In genomic region chr10:94138890-94139482, GRCm38 (mm10) we compare ENCODE assay signal across 25 mouse cellular contexts. TPM values are rescaled to one million over a fixed set of nuclear protein-coding genes. Genes with fewer than 3 reads are reported as not detected.
DNase-seq lines count a peak whose midpoint lies in the region; ATAC-seq lines count a peak whose summit lies in the region.
"Had no signal": no experiment of that assay in that cellular context is flagged by ENCODE, and none has a peak within 500 bp of the region (broad histone marks: within the 10 kb centered on the region; RNA-seq: fewer than 3 reads in every experiment).

No protein-coding gene starts in this region.

- no peaks in the 10 kb centered on the region for H3K4me1 ChIP-seq in intestine, embryonic 15.5 days (replicated peaks)
- H3K4me1 ChIP-seq: forebrain, embryonic 12.5 days; forebrain, embryonic 15.5 days; heart, embryonic 15.5 days; hindbrain, embryonic 10.5 days; hindbrain, embryonic 13.5 days had no signal

- no peak overlapping the region for H3K9ac ChIP-seq in intestine, embryonic 15.5 days
- H3K9ac ChIP-seq: embryonic facial prominence, embryonic 12.5 days; forebrain, embryonic 12.5 days; forebrain, embryonic 15.5 days; heart, embryonic 12.5 days; heart, embryonic 15.5 days; hindbrain, embryonic 13.5 days had no signal

- 84% methylated on average over 10 of the region's 10 CpGs for WGBS in intestine, embryonic 15.5 days

- peak; percentile 65 for DNase-seq in yolk sac, embryonic 10.5 days (ENCODE audit: low spot score)
- DNase-seq in cerebellum, postnatal 14 days, result no peak
- DNase-seq in kidney, postnatal 25 days, result no peak
- DNase-seq: adrenal gland, adult 2 months; adrenal gland, postnatal 14 days; cerebellum, adult 11 months; cerebellum, adult 2 months; cerebellum, adult 9-11 months; gastrocnemius, postnatal 10 days; heart, adult 18-20 months; heart, postnatal 10 days; heart, postnatal 36 days had no signal

- H3K27me3 ChIP-seq in intestine, embryonic 15.5 days (replicated peaks), result no peaks in the 10 kb centered on the region
- H3K27me3 ChIP-seq: embryonic facial prominence, embryonic 12.5 days; forebrain, embryonic 12.5 days; forebrain, embryonic 15.5 days; heart, embryonic 12.5 days; heart, embryonic 15.5 days; hindbrain, embryonic 13.5 days had no signal

- H3K36me3 ChIP-seq in intestine, embryonic 15.5 days, result no peaks in the 10 kb centered on the region
- H3K36me3 ChIP-seq: forebrain, embryonic 15.5 days; heart, embryonic 15.5 days had no signal

- H3K27ac ChIP-seq in intestine, embryonic 15.5 days, result no peak overlapping the region
- H3K27ac ChIP-seq: embryonic facial prominence, embryonic 12.5 days; forebrain, embryonic 12.5 days; forebrain, embryonic 15.5 days; heart, embryonic 15.5 days; hindbrain, embryonic 10.5 days; hindbrain, embryonic 13.5 days had no signal

- ATAC-seq in granulocyte monocyte progenitor cell, adult 5-6 weeks (replicated peaks; ENCODE audit: poor library complexity, severe bottlenecking), result peak; percentile 49; the same call in 1 of the 2 replicates
- ATAC-seq in intestine, embryonic 15.5 days, result peak; percentile 41; the same call in 1 of the 2 replicates
- peak; percentile 79 for ATAC-seq in megakaryocyte, adult 5-6 weeks (ENCODE audit: poor library complexity, severe bottlenecking)
- ATAC-seq: CD4-positive, CD25-positive, alpha-beta regulatory T cell, adult 4 months; forebrain, embryonic 15.5 days; hindbrain, embryonic 16.5 days had no signal

- no peak overlapping the region for H3K4me3 ChIP-seq in intestine, embryonic 15.5 days (replicated peaks)
- H3K4me3 ChIP-seq: embryonic facial prominence, embryonic 12.5 days; erythroblast, embryonic 14.5 days; forebrain, embryonic 12.5 days; forebrain, embryonic 15.5 days; heart, embryonic 12.5 days; heart, embryonic 15.5 days; hindbrain, embryonic 10.5 days; hindbrain, embryonic 13.5 days had no signal

- no peaks in the 10 kb centered on the region for H3K9me3 ChIP-seq in intestine, embryonic 15.5 days
- H3K9me3 ChIP-seq: embryonic facial prominence, embryonic 12.5 days; forebrain, embryonic 12.5 days; forebrain, embryonic 15.5 days; heart, embryonic 12.5 days; heart, embryonic 15.5 days; hindbrain, embryonic 10.5 days; hindbrain, embryonic 13.5 days had no signal

- H3K4me2 ChIP-seq in intestine, embryonic 15.5 days (replicated peaks), result no peak overlapping the region
- H3K4me2 ChIP-seq: embryonic facial prominence, embryonic 12.5 days; forebrain, embryonic 12.5 days; forebrain, embryonic 15.5 days; heart, embryonic 12.5 days; heart, embryonic 15.5 days; hindbrain, embryonic 13.5 days had no signal

RNA-seq across cellular contexts. Expression of gene Nr2c1, which starts 8.8 kb away (rescaled TPM):
- total RNA-seq in granulocyte monocyte progenitor cell, adult 5-6 weeks (2014; fragmentation: Nextera tagmentation), result 5.5 and 10.2 TPM in 2 replicates
- 5.2 and 8.0 TPM in 2 replicates for total RNA-seq in granulocyte monocyte progenitor cell, adult 5-6 weeks (2017)
- polyA plus RNA-seq in intestine, embryonic 15.5 days (2015; fragmentation: Nextera tagmentation; extraction: Ambion mirVana), result 8.3 and 9.0 TPM in 2 replicates
- 9.8 and 10.6 TPM in 2 replicates for total RNA-seq in megakaryocyte, adult 5-6 weeks (2015)
- 3.5 and 3.9 TPM in 2 replicates for total RNA-seq in megakaryocyte, adult 5-6 weeks (2017)

RNA-seq across cellular contexts. Expression of gene Ndufa12, which starts 59.5 kb away (rescaled TPM):
- 202 and 216 TPM in 2 replicates for total RNA-seq in granulocyte monocyte progenitor cell, adult 5-6 weeks (2014; fragmentation: Nextera tagmentation)
- 350 and 390 TPM in 2 replicates for total RNA-seq in granulocyte monocyte progenitor cell, adult 5-6 weeks (2017)
- polyA plus RNA-seq in intestine, embryonic 15.5 days (2015; fragmentation: Nextera tagmentation; extraction: Ambion mirVana), result 409 and 413 TPM in 2 replicates
- total RNA-seq in megakaryocyte, adult 5-6 weeks (2015), result 57.3 and 61.5 TPM in 2 replicates
- total RNA-seq in megakaryocyte, adult 5-6 weeks (2017), result 166 and 181 TPM in 2 replicates
